23 mouse cellular contexts compared by ENCODE assay signal in genomic region chr17:88079771-88080170, GRCm38 (mm10).
"Had no signal": no experiment of that assay in that cellular context is flagged by ENCODE, and none has a peak within 500 bp of the region (broad histone marks: within the 10 kb centered on the region; RNA-seq: fewer than 3 reads in every experiment).

No protein-coding gene starts in this region.

- H3K27me3 ChIP-seq: lung, embryonic 15.5 days; megakaryocyte, embryonic 14.5 days; midbrain, embryonic 13.5 days; neural tube, embryonic 13.5 days; neural tube, embryonic 15.5 days; stomach, embryonic 15.5 days had no signal

- H3K4me2 ChIP-seq: lung, embryonic 15.5 days; midbrain, embryonic 11.5 days; midbrain, embryonic 13.5 days; neural tube, embryonic 13.5 days; neural tube, embryonic 15.5 days; stomach, embryonic 15.5 days had no signal

- H3K4me3 ChIP-seq: lung, embryonic 15.5 days; megakaryocyte, embryonic 14.5 days; midbrain, embryonic 13.5 days; myocyte; neural tube, embryonic 13.5 days; neural tube, embryonic 15.5 days; stomach, embryonic 15.5 days had no signal

- H3K4me1 ChIP-seq: lung, embryonic 15.5 days; megakaryocyte, embryonic 14.5 days; midbrain, embryonic 13.5 days; neural tube, embryonic 13.5 days; neural tube, embryonic 15.5 days; stomach, embryonic 15.5 days had no signal

- H3K36me3 ChIP-seq: lung, embryonic 15.5 days; midbrain, embryonic 13.5 days; neural tube, embryonic 13.5 days; neural tube, embryonic 15.5 days; stomach, embryonic 15.5 days had no signal

- H3K9me3 ChIP-seq: lung, embryonic 15.5 days; midbrain, embryonic 13.5 days; neural tube, embryonic 13.5 days; neural tube, embryonic 15.5 days; stomach, embryonic 15.5 days had no signal

- H3K27ac ChIP-seq: lung, embryonic 15.5 days; macrophage; midbrain, embryonic 13.5 days; neural tube, embryonic 13.5 days; neural tube, embryonic 15.5 days; stomach, embryonic 15.5 days; stomach, postnatal 0 days had no signal

- H3K9ac ChIP-seq: lung, embryonic 15.5 days; midbrain, embryonic 13.5 days; neural tube, embryonic 13.5 days; neural tube, embryonic 15.5 days; stomach, embryonic 15.5 days had no signal

- ATAC-seq: lung, postnatal 0 days; midbrain, embryonic 13.5 days; midbrain, embryonic 16.5 days had no signal

- DNase-seq: lung, adult 2 months; lung, postnatal 14 days; lung, postnatal 36 days; retina, postnatal 1 day; right cerebral cortex, adult 18-20 months; right cerebral cortex, postnatal 25 days; right cerebral cortex, postnatal 4 days; spleen, adult 18-20 months; thymus, adult 2 months; thymus, postnatal 25 days; thymus, postnatal 4 days had no signal
